Mouse (Mus musculus) myocyte (in vitro differentiated cells): ENCODE data around the gene Gm8773.

Source experiments
- CEBPB ChIP-seq: IDR thresholded peaks from 2 replicates; pipeline ENCODE4 v1.6.1; 2011; ENCODE audit warnings: mild to moderate bottlenecking, moderate library complexity; ENCODE audit not compliant: poor library complexity, insufficient read depth, severe bottlenecking
- MAX ChIP-seq: IDR thresholded peaks from one replicate; pipeline ENCODE4 v1.6.1; 2011; ENCODE audit warnings: low read depth, mild to moderate bottlenecking, control low read depth
- MYOD1 ChIP-seq, 3 experiments: IDR thresholded peaks; one replicate each; pipeline ENCODE4 v1.6.1; 2011; ENCODE audit warnings: control low read depth in 2 of 3, low read depth in 2 of 3, mild to moderate bottlenecking in 2 of 3, moderate library complexity in 1 of 3; ENCODE audit not compliant: insufficient read length in 2 of 3, control insufficient read depth in 1 of 3
- MYOG ChIP-seq, 3 experiments: IDR thresholded peaks; one replicate each; pipeline ENCODE4 v1.6.1; 2011; ENCODE audit warnings: control low read depth in 2 of 3, low read depth in 2 of 3, mild to moderate bottlenecking in 2 of 3; ENCODE audit not compliant: insufficient read length in 2 of 3, control insufficient read depth in 1 of 3, insufficient read depth in 1 of 3
- POLR2A ChIP-seq: IDR thresholded peaks from one replicate; pipeline ENCODE4 v1.6.1; 2011; ENCODE audit warnings: low read depth, mild to moderate bottlenecking, control low read depth, moderate library complexity; ENCODE audit not compliant: insufficient read length
- POLR2AphosphoS2 ChIP-seq: IDR thresholded peaks from one replicate; pipeline ENCODE4 v1.6.1; 2011; ENCODE audit warnings: low read depth, control low read depth; ENCODE audit not compliant: insufficient read length
- TCF12 ChIP-seq: IDR thresholded peaks from one replicate; pipeline ENCODE4 v1.6.1; 2011; ENCODE audit warnings: mild to moderate bottlenecking, control low read depth; ENCODE audit not compliant: poor library complexity, insufficient read depth, severe bottlenecking
- USF1 ChIP-seq: IDR thresholded peaks from one replicate; pipeline ENCODE4 v1.6.1; 2011; ENCODE audit warnings: low read depth, mild to moderate bottlenecking, control low read depth, moderate library complexity

DNA sequence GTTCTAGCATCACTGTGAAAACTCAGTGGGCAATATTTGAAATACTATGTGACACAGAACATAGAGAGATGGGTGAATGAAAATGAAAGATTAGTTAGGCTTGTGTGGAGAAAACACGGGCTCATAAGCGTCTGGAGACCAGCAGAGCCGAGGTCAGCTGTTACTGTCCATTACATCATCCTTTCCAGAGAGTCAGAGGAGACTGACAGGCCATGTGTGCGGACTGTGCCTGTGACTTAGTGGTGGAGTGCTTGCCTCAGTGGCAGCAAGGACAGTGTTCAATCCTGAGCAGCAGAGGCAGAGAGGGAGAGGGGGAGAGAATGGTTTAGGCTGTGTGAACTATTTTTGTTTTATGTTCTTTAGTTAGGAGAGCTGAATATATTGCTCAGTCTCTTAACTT lies 44.7 kb downstream of the Gm8773 start:
- peak; percentile 14 for TF ChIP-seq USF1
- TF ChIP-seq POLR2A, result peak; percentile 56
- peak; percentile 64 for TF ChIP-seq POLR2AphosphoS2
- TF ChIP-seq MYOD1 (IDR thresholded peaks at IDR 0.05; ENCODE audit: control insufficient read depth in 1 of 3, insufficient read length in 2 of 3, low read depth in 2 of 3), result peak; percentile 91 to 99 (median 98)
- peak; percentile 77 for TF ChIP-seq TCF12
- TF ChIP-seq MAX, result peak; percentile 49
- peak; percentile 11 to 65 (median 26) for TF ChIP-seq MYOG (IDR thresholded peaks at IDR 0.05; ENCODE audit: control insufficient read depth in 1 of 3, insufficient read depth in 1 of 3, insufficient read length in 2 of 3, low read depth in 2 of 3)
- TF ChIP-seq CEBPB, result peak; percentile 98
